Mouse (Mus musculus): ENCODE results near the gene Efna4. TPM values are rescaled to one million over a fixed set of nuclear protein-coding genes. Genes with fewer than 3 reads are reported as not detected.

The Efna4 gene
- polyA plus RNA-seq (2014; fragmentation: Nextera tagmentation; extraction: Ambion mirVana) = 12.3 and 14.6 TPM in 2 replicates

DNA sequence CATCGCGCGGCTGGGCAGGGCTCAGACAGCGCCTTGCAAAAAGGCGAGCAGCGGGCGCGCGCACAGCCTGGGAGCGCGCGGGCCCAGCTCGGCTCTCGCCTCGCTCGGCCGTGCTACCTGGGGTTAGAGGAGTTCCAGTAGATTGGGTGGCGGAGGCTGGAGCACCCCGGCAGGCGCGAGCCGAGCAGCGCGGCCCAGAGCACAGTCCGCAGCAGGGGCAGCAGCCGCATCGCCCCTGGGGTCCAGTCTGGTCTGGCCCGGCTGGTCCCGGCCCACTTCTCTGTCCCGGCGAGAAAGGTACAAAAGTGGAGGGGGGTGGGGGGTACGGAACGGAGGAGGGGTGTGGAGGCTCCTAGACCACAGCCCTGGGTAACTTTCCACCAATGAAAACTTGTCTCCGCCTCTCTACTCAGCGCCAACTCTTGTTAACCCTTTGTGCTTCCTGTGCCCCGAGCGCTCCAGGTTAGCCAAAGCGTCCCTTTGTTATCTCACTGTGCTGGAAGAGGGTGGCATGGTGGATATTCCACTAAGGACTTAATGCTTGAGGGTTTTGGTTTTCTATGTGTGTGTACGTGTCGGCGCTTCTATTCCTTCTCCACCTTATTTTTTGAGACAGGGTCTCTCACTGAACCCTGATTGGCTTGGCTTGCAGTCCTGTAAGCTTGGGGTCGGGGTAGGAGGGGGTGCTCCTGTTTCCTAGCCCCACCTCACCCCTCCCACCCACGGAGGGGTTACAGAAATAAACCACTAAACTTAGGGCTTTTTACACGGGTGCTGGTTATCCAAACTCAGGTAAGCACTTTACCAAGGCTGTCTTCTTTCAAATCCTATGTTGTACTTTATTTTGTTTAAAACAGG is at the start of gene Efna4:
Gene Efna4 (minus strand): TSS at position 308 of the 858 bp plus-strand sequence.
- peak; percentile 78 for ATAC-seq
- H3K4me1 ChIP-seq (ENCODE audit: control insufficient read depth, insufficient read depth, low read length) = peaks cover 19% of the 10 kb centered on the region
- no peaks in the 10 kb centered on the region for H3K9me3 ChIP-seq (replicated peaks; ENCODE audit: control insufficient read depth, low read length)
- H3K4me3 ChIP-seq (ENCODE audit: low read depth, low read length) = peak within 1 kb of the TSS; percentile 77
- H3K27ac ChIP-seq (ENCODE audit: low read depth, low read length) = peak within 1 kb of the TSS; percentile 77
- peak within 1 kb of the TSS; percentile 71 for H3K4me2 ChIP-seq (ENCODE audit: low read length)
- H3K27me3 ChIP-seq (replicated peaks; ENCODE audit: control insufficient read depth, insufficient read depth, low read length) = no peaks in the 10 kb centered on the region
- WGBS = under 1% methylated on average over 44 of the region's 44 CpGs
- H3K36me3 ChIP-seq (ENCODE audit: control insufficient read depth, insufficient read depth, low read length) = peaks cover 22% of the 10 kb centered on the region
- peak within 1 kb of the TSS; percentile 86 for H3K9ac ChIP-seq (ENCODE audit: low read length)
- DNase-seq (ENCODE audit: low spot score) = peak; percentile 88

DNA sequence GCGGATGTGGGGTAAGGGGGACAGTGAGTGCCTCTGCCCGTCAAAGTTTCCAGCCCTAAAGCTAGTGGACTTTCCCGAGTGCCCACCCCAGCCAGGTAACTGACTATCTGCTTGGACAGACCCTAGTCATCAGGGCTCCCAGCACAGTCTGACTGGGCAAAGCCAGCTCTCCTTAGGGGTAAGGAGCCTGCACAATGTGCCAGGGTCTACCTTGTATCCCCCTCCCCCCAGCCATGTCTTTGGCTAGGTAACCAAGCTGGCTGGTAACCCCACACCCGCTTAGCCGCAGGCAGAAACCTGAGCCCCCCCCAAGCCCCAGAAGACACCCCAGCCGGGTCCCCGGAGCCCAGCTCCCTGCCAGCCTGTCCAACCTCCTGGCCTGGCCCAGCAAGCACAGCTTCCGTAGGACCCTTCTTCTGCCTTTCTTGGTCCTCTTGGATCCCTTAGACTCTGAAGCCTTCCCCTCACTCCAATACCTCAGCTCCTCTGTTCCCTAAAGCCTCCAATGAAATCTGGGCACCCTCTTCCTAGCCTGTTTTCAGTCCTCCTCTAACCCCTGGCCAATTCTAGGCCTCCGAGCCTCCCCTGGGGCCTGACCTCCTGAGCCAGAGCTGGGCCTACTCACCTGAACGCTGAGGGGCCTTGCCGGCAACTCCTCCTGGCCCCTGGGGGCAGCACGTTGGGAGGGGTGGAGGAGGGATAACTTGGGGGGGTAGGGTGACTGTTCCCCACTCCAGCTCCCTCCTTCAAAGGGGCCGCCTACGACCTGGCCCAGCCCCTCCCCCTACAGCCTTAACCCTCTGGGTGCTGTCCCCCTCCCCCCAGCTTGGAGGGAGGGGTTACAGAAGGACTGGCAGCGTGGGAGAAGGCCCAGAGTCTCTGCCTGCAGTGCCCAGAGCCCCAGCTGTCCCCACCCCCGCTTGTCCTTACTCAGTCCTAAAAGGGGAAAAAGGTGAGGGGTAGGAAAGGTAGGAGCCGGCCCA is 48.9 kb upstream of the Efna4 start:
- H3K4me1 ChIP-seq (ENCODE audit: control insufficient read depth, insufficient read depth, low read length) = peaks cover 12% of the 10 kb centered on the region; the same call in 1 of the 2 replicates
- no peak overlapping the region for H3K4me3 ChIP-seq (ENCODE audit: low read depth, low read length)
- no peak overlapping the region for H3K27ac ChIP-seq (ENCODE audit: low read depth, low read length)
- H3K4me2 ChIP-seq (ENCODE audit: low read length) = no peak overlapping the region
- WGBS = 52% methylated on average over 17 of the region's 17 CpGs
- no peaks in the 10 kb centered on the region for H3K36me3 ChIP-seq (ENCODE audit: control insufficient read depth, insufficient read depth, low read length)
- no peak for DNase-seq (ENCODE audit: low spot score)
- ATAC-seq = no peak
- no peak overlapping the region for H3K9ac ChIP-seq (ENCODE audit: low read length)
- no peaks in the 10 kb centered on the region for H3K9me3 ChIP-seq (replicated peaks; ENCODE audit: control insufficient read depth, low read length)
- no peaks in the 10 kb centered on the region for H3K27me3 ChIP-seq (replicated peaks; ENCODE audit: control insufficient read depth, insufficient read depth, low read length)

DNA sequence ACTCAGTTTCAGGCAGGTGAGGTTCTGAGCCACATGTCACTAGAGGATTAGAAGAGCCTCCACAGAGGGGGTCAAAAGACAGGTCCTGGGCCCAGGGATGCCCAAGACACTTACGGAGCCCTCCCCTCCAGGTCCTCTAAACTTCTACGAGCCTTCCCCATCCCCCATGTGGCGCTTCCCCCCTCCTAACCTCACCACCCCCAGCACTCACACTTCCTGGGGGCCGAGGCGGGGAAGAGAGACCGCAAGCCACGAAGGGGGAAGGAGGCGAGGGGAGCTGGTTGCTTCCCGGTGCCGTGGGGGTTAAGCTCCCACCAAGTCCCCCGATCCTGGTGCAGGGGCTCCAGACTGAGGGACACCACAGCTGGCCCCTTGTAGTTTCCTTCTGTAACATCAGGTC is 47.6 kb upstream of the Efna4 start:
- Histone ChIP-seq H3K27ac (ENCODE audit: low read depth, low read length) (no peak overlapping the region), H3K4me2 (ENCODE audit: low read length) (no peak overlapping the region), H3K9me3 (replicated peaks; ENCODE audit: control insufficient read depth, low read length) (no peaks in the 10 kb centered on the region), H3K9ac (ENCODE audit: low read length) (no peak overlapping the region), H3K36me3 (ENCODE audit: control insufficient read depth, insufficient read depth, low read length) (no peaks in the 10 kb centered on the region), H3K4me1 (ENCODE audit: control insufficient read depth, insufficient read depth, low read length) (no peaks in the 10 kb centered on the region; the same call in 1 of the 2 replicates), H3K4me3 (ENCODE audit: low read depth, low read length) (no peak overlapping the region), H3K27me3 (replicated peaks; ENCODE audit: control insufficient read depth, insufficient read depth, low read length) (no peaks in the 10 kb centered on the region)
- ATAC-seq (no peak), DNase-seq (ENCODE audit: low spot score) (no peak)
- 48% methylated on average over 11 of the region's 11 CpGs for WGBS

DNA sequence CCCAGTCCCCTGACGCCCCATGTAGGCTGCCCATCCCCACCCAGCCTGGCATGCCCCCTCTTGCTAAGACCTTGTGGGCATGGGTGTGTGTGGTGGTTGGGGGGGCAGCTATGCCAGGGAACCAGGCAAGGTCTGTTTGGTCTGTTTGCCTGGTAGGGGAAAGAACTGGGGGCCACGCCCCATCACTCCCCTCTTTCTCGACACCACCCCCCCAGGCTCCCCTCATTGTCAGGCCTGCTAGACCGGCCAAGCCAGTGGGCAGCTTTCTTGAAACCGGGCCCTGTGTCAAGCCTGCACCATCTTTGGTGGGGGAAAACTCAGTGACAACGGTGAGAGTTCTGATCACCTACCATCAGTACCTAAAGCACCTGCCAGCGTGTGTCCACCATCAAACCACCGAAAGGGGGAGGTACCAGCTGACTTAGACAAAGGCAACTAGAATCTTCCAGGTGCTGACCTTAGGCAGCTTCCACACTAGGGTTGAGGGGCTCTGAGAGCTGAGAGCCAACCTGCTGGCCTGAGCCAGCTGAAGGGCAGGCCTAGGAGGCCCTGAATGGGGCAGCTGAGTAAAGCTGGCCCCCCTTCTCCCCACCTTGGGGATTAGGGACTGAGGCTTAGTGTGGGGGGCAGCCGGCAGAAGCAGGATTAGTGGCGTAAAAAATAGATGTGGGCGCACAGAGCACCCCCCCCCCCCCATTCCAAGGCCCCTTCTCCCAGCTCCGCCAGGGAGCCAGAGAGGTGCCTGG is 46.7 kb upstream of the Efna4 start:
- no peak for DNase-seq (ENCODE audit: low spot score)

DNA sequence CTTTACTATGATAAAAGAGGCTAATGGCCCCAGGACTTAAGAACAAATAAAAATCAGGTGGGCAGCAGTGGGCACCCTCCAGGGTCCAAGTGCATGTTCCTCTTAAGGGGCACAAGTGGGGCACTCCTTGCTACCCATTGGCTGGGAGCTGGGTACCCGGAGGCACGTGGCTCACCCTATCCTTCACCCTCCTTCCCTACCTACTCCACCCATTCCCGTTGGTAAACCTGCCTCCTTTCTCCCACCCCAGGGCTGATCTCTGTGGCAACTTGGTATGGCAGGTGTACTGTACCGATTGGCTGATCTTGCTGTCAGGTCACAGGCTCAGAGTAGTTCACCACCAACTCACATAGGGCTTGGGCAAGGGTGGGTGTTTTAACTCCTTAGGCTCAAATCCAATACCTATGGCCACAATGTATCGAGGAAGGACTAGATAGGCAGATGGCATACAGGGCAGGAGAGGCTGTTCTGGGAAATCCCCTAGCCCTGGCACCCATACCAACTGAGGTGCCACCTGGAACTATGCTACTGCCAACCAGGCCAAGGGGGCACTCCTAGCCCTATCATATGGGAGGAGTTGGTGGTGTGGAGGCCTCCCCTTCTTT is 45.9 kb upstream of the Efna4 start:
- ATAC-seq (no peak), DNase-seq (ENCODE audit: low spot score) (no peak)
- Histone ChIP-seq H3K9me3 (replicated peaks; ENCODE audit: control insufficient read depth, low read length) (no peaks in the 10 kb centered on the region), H3K4me1 (ENCODE audit: control insufficient read depth, insufficient read depth, low read length) (no peaks in the 10 kb centered on the region; the same call in 1 of the 2 replicates), H3K27me3 (replicated peaks; ENCODE audit: control insufficient read depth, insufficient read depth, low read length) (no peaks in the 10 kb centered on the region), H3K4me2 (ENCODE audit: low read length) (no peak overlapping the region), H3K27ac (ENCODE audit: low read depth, low read length) (no peak overlapping the region), H3K9ac (ENCODE audit: low read length) (no peak overlapping the region), H3K36me3 (ENCODE audit: control insufficient read depth, insufficient read depth, low read length) (no peaks in the 10 kb centered on the region), H3K4me3 (ENCODE audit: low read depth, low read length) (no peak overlapping the region)
- 89% methylated on average over 5 of the region's 5 CpGs for WGBS

More for the DNA sequence above, 46.7 kb upstream of the Efna4 start:
- WGBS = 50% methylated on average over 11 of the region's 12 CpGs
- Histone ChIP-seq H3K36me3 (ENCODE audit: control insufficient read depth, insufficient read depth, low read length) (no peaks in the 10 kb centered on the region), H3K27ac (ENCODE audit: low read depth, low read length) (no peak overlapping the region), H3K9me3 (replicated peaks; ENCODE audit: control insufficient read depth, low read length) (no peaks in the 10 kb centered on the region), H3K27me3 (replicated peaks; ENCODE audit: control insufficient read depth, insufficient read depth, low read length) (no peaks in the 10 kb centered on the region), H3K4me2 (ENCODE audit: low read length) (no peak overlapping the region), H3K4me1 (ENCODE audit: control insufficient read depth, insufficient read depth, low read length) (no peaks in the 10 kb centered on the region; the same call in 1 of the 2 replicates), H3K4me3 (ENCODE audit: low read depth, low read length) (no peak overlapping the region), H3K9ac (ENCODE audit: low read length) (no peak overlapping the region)
- ATAC-seq = no peak

DNA sequence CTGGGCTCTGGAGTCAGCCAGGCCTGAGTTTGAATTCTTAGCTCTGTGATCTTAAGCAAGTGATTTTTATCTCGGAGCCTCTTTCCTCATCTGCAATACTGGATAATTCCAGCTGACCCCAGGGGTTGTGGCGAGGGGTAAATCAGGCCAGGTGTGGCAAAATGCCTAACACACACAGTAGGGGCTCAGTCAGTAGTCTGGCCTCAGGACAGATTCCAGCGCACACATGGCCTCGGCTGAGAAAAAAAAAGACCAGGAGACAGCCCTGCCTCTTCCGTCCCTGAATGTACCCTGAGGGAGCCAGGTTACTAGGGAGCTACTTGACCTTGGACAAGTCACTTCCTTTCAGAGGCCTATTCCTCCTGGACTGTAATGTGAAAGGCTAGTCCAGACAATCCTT is 45.1 kb upstream of the Efna4 start:
- Histone ChIP-seq H3K9ac (ENCODE audit: low read length) (no peak overlapping the region), H3K9me3 (replicated peaks; ENCODE audit: control insufficient read depth, low read length) (no peaks in the 10 kb centered on the region), H3K4me3 (ENCODE audit: low read depth, low read length) (no peak overlapping the region), H3K4me2 (ENCODE audit: low read length) (no peak overlapping the region), H3K4me1 (ENCODE audit: control insufficient read depth, insufficient read depth, low read length) (no peaks in the 10 kb centered on the region; the same call in 1 of the 2 replicates), H3K36me3 (ENCODE audit: control insufficient read depth, insufficient read depth, low read length) (no peaks in the 10 kb centered on the region), H3K27me3 (replicated peaks; ENCODE audit: control insufficient read depth, insufficient read depth, low read length) (no peaks in the 10 kb centered on the region), H3K27ac (ENCODE audit: low read depth, low read length) (no peak overlapping the region)
- 83% methylated on average over 5 of the region's 5 CpGs for WGBS
- DNase-seq (ENCODE audit: low spot score) = no peak
- no peak for ATAC-seq

GRCm38 (mm10) chr3:89382033-89382882 is 44.4 kb upstream of the Efna4 start:
- Histone ChIP-seq H3K4me3 (ENCODE audit: low read depth, low read length) (no peak overlapping the region), H3K4me2 (ENCODE audit: low read length) (no peak overlapping the region), H3K9me3 (replicated peaks; ENCODE audit: control insufficient read depth, low read length) (no peaks in the 10 kb centered on the region), H3K27me3 (replicated peaks; ENCODE audit: control insufficient read depth, insufficient read depth, low read length) (no peaks in the 10 kb centered on the region), H3K9ac (ENCODE audit: low read length) (no peak overlapping the region), H3K27ac (ENCODE audit: low read depth, low read length) (no peak overlapping the region), H3K4me1 (ENCODE audit: control insufficient read depth, insufficient read depth, low read length) (no peaks in the 10 kb centered on the region), H3K36me3 (ENCODE audit: control insufficient read depth, insufficient read depth, low read length) (no peaks in the 10 kb centered on the region)
- ATAC-seq = no peak
- 90% methylated on average over 9 of the region's 9 CpGs for WGBS
- no peak for DNase-seq (ENCODE audit: low spot score)
